Mouse (Mus musculus) neural tube, embryonic 11.5 days (tissue): ENCODE measurements around the gene Zfp428. TPM values are rescaled to one million over a fixed set of nuclear protein-coding genes. Genes with fewer than 3 reads are reported as not detected.

ENCODE experiments used
- ATAC-seq: fragments of 200-750 bp; cut with Nextera tagmentation; 2 replicates; pipeline ENCODE4 v1.8.0; 2017; ENCODE audit warnings: moderate number of reproducible peaks, mild to moderate bottlenecking, moderate TSS enrichment, moderate library complexity; ENCODE audit not compliant: insufficient read depth, low FRiP score, low TSS enrichment
- DNase-seq: peaks from one replicate; pipeline ENCODE4 v3.0.0-alpha.2; 2015; ENCODE audit warnings: low spot score
- H3K27ac ChIP-seq: fragments of 300-500 bp; sonication (generic); 2 replicates; pipeline ENCODE4 v1.5.1; 2014; ENCODE audit warnings: low read depth, mild to moderate bottlenecking, low read length
- H3K27me3 ChIP-seq: fragments of 300-500 bp; sonication (generic); 2 replicates; pipeline ENCODE4 v1.6.1; 2014; ENCODE audit warnings: mild to moderate bottlenecking, low read length, mixed read lengths; ENCODE audit not compliant: control insufficient read depth, insufficient read depth
- H3K36me3 ChIP-seq: fragments of 300-500 bp; sonication (generic); 2 replicates; pipeline ENCODE4 v1.6.1; 2014; ENCODE audit warnings: mild to moderate bottlenecking, low read length, moderate library complexity, mixed read lengths; ENCODE audit not compliant: control insufficient read depth, insufficient read depth
- H3K4me1 ChIP-seq: fragments of 300-500 bp; sonication (generic); 2 replicates; pipeline ENCODE4 v1.6.1; 2014; ENCODE audit warnings: low read length, mixed read lengths; ENCODE audit not compliant: control insufficient read depth, insufficient read depth
- H3K4me2 ChIP-seq: fragments of 300-500 bp; sonication (generic); 2 replicates; pipeline ENCODE4 v1.6.1; 2014; ENCODE audit warnings: low read depth, mild to moderate bottlenecking, moderate library complexity
- H3K4me3 ChIP-seq: fragments of 300-500 bp; sonication (generic); 2 replicates; pipeline ENCODE4 v1.5.1; 2014; ENCODE audit warnings: low read depth, low read length
- H3K9ac ChIP-seq: fragments of 300-500 bp; sonication (generic); 2 replicates; pipeline ENCODE4 v1.6.1; 2014; ENCODE audit warnings: mild to moderate bottlenecking, low read length
- H3K9me3 ChIP-seq: fragments of 300-500 bp; sonication (generic); 2 replicates; pipeline ENCODE4 v1.6.1; 2016; ENCODE audit warnings: low read length; ENCODE audit not compliant: control insufficient read depth
- WGBS: fragments of 180-500 bp; shearing (Covaris S2); extraction: QIAGEN DNeasy Blood & Tissue Kit; methylation state at CpG from one replicate; pipeline ENCODE4 v1.1.7; 2014; 5-methylcytosine and 5-hydroxymethylcytosine counted together
- polyA plus RNA-seq: library from polyadenylated mRNA; unstranded; fragments of >200 nt; fragmentation: Nextera tagmentation; extraction: Ambion mirVana; gene quantifications from 2 replicates; pipeline ENCODE4 v1.2.1, GENCODE M21; 2014

The Zfp428 gene
- polyA plus RNA-seq, 1 experiment from 2014 or later, result 69.2 TPM

DNA sequence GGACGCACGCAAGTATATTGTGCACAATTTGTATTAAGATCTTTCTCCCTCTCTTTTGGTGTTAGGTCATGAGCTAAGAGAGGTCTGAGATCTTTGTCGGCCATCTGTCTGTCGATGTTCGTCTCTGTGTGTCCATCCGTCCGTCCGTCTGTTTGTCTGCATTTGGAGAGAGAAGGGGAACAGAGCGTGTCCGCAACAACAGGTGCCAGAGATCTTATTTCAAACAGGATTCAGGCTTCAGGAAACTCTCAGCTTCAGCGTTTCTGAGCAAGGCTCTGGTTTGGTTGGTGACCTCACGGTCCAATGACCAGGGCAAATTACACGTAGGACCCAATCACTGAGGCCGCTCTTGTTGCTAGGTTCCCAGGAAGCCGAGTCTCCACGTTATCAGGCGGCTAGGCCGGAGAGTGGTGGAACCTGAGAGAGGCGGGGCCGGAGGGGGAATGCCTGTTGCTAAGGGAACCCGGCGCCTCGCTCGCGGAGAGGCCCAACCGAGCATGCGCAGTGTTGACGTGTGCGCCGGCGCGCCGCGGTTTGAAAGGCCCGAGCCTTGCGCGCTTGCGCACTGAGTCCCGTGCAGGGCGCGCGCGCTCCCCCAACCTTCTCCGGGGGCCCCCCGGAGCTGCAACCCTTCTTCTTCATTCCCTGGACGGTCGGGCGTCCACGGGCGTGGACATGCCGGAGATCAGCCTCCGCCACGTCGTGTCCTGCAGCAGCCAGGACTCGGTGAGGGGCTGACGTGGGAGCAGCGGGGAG lies 40.0 kb downstream of the Zfp428 start:
- under 1% methylated on average over 48 of the region's 57 CpGs for WGBS
- DNase-seq (peak; percentile 99), ATAC-seq (peak; percentile 96)

DNA sequence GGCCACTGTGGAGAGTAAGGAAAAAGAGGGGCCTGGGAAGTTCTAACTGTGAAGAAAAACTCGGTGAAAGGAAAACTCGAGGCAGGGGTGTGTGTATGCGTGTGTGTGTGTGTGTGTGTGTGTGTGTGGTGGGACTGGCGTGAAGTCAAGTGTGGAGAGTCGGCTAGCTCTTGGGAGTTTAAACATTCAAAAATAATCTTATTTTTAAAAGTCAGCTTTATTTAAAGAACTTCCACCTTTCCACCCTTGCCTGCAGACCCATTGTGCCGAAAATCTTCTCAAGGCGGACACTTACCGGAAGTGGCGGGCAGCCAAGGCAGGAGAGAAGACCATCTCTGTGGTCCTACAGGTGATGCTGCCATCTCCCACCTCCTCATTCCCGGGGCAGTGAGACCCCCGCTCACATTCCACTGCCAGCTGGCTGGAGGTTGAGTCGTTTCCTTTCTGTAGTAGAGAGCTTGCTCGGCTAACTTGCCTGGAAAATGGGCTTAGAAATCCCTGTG lies 40.8 kb downstream of the Zfp428 start:
- Histone ChIP-seq H3K36me3 (peaks cover 2% of the 10 kb centered on the region), H3K27ac (peak overlapping the region; percentile 42; the same call in 1 of the 2 replicates), H3K4me3 (peak overlapping the region; percentile 73), H3K4me2 (peak overlapping the region; percentile 42), H3K9me3 (no peaks in the 10 kb centered on the region), H3K9ac (peak overlapping the region; percentile 71), H3K27me3 (no peaks in the 10 kb centered on the region), H3K4me1 (0 out of 2 replicates have a peak, but pooled peaks cover 4% of the 10 kb centered on the region)
- 38% methylated on average over 13 of the region's 13 CpGs for WGBS
- ATAC-seq (peak; percentile 28; the same call in 1 of the 2 replicates), DNase-seq (no peak)

More for the DNA sequence above, 40.0 kb downstream of the Zfp428 start:
- Histone ChIP-seq H3K4me1 (0 out of 2 replicates have a peak, but pooled peaks cover 4% of the 10 kb centered on the region), H3K27ac (peak overlapping the region; percentile 42; the same call in 1 of the 2 replicates), H3K9me3 (no peaks in the 10 kb centered on the region), H3K36me3 (no peaks in the 10 kb centered on the region), H3K4me3 (peak overlapping the region; percentile 73), H3K27me3 (no peaks in the 10 kb centered on the region), H3K9ac (peak overlapping the region; percentile 71), H3K4me2 (peak overlapping the region; percentile 52)

DNA sequence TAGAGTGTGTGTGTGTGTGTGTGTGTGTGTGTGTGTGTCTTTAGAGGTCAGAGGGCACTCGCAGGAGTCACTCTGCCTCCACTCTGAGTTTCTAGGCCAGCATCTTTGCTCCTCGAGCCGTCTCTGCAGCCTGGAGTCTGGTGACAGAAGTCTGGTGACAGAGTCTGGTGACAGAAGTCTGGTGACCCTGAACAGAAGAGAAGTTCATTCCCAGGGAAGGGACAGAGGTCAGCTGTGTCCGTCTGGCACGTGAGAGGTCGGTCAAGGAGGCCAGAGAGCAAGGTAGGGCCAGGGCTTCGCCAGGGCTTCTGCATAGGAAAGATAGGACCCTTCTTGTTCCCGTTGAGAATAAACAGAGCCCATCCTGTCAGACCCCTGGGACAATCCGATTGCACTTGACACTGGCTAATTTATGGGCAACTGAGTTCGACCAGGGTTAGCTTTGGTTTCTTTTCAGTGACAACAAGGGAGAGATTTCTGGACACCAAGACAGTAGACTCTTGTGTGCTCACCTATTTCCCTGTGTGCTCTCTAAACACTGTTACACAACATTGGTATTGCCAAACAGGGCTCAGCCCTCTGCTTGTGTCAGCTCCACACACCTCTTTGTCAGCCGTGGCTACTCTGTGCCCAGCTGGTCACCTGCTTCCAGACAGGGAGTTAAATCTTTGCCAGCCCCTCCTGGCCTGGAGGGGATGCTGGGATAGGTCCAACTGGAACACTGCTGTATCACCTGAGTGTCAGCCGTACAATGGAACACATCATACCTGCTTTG lies 45.4 kb downstream of the Zfp428 start:
- ATAC-seq, result no peak
- 83% methylated on average over 12 of the region's 12 CpGs for WGBS

DNA sequence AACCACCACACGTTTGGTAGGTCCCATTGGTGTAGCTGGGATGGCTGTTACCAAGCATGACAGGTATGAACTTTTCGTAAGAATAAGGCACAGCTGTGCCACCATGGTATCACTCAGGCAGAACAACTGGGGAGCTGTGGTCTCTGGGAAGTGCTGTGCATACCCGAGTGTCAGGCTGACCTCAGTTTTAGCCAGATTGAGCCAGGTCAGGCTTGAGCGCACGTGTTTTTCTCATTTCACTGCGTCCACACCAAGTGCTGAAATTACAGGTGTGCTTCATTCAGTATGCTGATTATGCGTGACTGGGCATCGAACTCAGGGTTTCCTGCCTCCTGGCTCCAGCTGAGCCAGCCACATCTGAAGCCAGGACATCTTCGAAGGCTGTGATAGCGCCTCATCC lies 49.0 kb downstream of the Zfp428 start:
- ATAC-seq (no peak), DNase-seq (no peak)
- 96% methylated on average over 10 of the region's 10 CpGs for WGBS
- H3K36me3 ChIP-seq, result peaks cover 6% of the 10 kb centered on the region
- no peaks in the 10 kb centered on the region for H3K27me3 ChIP-seq
- no peak overlapping the region for H3K4me3 ChIP-seq
- H3K4me1 ChIP-seq, result no peaks in the 10 kb centered on the region
- H3K9ac ChIP-seq, result no peak overlapping the region
- H3K27ac ChIP-seq, result no peak overlapping the region
- H3K9me3 ChIP-seq, result no peaks in the 10 kb centered on the region
- no peak overlapping the region for H3K4me2 ChIP-seq

More for the DNA sequence above, 45.4 kb downstream of the Zfp428 start:
- Histone ChIP-seq H3K4me3 (no peak overlapping the region), H3K36me3 (peaks cover 6% of the 10 kb centered on the region), H3K4me2 (no peak overlapping the region), H3K4me1 (no peaks in the 10 kb centered on the region), H3K27me3 (no peaks in the 10 kb centered on the region), H3K9ac (no peak overlapping the region), H3K9me3 (no peaks in the 10 kb centered on the region), H3K27ac (no peak overlapping the region)
- DNase-seq, result no peak

DNA sequence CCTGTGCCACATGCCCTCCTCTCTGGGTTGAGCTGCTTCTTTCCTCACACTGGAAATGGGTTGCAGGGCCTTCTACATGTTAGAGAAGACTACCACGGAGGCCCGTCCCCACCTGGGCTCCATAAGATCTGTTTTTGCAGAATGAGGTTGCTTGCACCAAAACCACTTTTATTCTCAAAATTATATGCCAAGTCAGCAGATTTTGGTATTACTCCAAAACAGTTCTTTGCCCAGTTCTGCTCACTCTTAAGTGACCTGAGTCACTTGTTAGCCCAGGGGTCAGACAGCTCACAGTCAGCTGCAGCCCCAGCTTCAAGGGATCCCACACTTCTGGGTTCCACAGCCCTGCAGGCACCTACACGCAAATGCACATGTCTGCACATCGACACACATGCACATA lies 54.6 kb downstream of the Zfp428 start:
- no peaks in the 10 kb centered on the region for H3K9me3 ChIP-seq
- peaks cover 4% of the 10 kb centered on the region for H3K36me3 ChIP-seq
- no peak overlapping the region for H3K4me2 ChIP-seq
- WGBS, result 94% methylated on average over 4 of the region's 4 CpGs
- H3K4me1 ChIP-seq, result no peaks in the 10 kb centered on the region
- no peak for DNase-seq
- H3K9ac ChIP-seq, result no peak overlapping the region
- no peaks in the 10 kb centered on the region for H3K27me3 ChIP-seq
- H3K27ac ChIP-seq, result no peak overlapping the region
- no peak overlapping the region for H3K4me3 ChIP-seq
- no peak for ATAC-seq

DNA sequence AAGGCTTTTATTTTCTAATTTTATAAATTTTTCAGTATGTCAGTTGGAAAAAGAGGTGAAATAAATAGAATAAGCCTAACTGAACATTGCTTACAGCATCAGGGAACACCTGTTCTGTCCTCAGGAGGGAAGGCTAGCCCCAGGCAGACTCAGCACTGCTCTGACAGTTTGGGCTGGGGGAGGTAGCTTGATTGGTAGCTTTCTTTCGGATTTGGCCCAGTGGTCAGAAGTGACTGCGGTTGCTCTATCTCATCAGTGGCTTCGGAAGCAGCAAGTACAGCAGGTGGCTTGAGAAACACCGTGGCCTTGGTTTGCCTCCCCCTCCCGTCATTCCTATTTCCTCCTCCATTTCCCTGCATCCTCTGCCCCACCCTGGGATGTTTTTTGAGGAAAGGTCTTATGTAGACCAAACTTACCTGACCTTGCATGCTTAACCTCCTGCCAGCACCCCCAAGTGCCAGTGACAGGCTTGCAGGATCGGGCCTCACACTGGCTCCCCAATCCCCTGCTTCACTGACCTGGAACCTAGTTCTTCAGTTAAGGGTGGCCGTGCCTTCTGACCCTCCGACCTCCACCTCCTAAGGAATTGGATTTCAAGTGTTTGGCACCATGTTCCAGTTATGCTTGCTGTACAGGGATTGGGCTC lies 56.5 kb downstream of the Zfp428 start:
- Histone ChIP-seq H3K9ac (no peak overlapping the region), H3K4me3 (no peak overlapping the region), H3K9me3 (no peaks in the 10 kb centered on the region), H3K27me3 (no peaks in the 10 kb centered on the region), H3K36me3 (peaks cover 11% of the 10 kb centered on the region), H3K4me1 (no peaks in the 10 kb centered on the region), H3K27ac (no peak overlapping the region), H3K4me2 (no peak overlapping the region)
- 94% methylated on average over 8 of the region's 8 CpGs for WGBS
- DNase-seq (no peak), ATAC-seq (no peak)

DNA sequence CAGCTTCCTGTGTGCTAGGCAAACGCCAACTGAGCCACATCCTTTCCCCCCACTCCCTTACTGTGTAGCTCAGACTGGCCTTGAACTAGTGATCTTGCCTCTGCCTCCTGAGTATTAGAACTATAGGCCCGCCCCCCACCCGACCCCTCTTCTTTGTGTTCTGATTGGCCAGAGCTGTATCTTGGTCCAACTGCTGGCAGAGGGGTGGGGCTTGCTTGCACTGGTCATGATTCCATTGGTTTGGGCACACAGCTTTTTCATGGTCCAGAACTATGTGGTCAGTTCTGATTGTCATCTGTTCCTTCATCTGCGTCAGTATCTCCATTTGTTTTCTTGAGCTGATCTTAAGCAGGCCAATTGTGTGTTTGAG lies 57.0 kb downstream of the Zfp428 start:
- peaks cover 11% of the 10 kb centered on the region for H3K36me3 ChIP-seq
- WGBS, result 86% methylated on average over 4 of the region's 4 CpGs
- H3K4me1 ChIP-seq, result no peaks in the 10 kb centered on the region
- H3K27ac ChIP-seq, result no peak overlapping the region
- no peaks in the 10 kb centered on the region for H3K9me3 ChIP-seq
- DNase-seq (no peak), ATAC-seq (no peak)
- no peak overlapping the region for H3K4me2 ChIP-seq
- no peaks in the 10 kb centered on the region for H3K27me3 ChIP-seq
- H3K4me3 ChIP-seq, result no peak overlapping the region
- no peak overlapping the region for H3K9ac ChIP-seq

DNA sequence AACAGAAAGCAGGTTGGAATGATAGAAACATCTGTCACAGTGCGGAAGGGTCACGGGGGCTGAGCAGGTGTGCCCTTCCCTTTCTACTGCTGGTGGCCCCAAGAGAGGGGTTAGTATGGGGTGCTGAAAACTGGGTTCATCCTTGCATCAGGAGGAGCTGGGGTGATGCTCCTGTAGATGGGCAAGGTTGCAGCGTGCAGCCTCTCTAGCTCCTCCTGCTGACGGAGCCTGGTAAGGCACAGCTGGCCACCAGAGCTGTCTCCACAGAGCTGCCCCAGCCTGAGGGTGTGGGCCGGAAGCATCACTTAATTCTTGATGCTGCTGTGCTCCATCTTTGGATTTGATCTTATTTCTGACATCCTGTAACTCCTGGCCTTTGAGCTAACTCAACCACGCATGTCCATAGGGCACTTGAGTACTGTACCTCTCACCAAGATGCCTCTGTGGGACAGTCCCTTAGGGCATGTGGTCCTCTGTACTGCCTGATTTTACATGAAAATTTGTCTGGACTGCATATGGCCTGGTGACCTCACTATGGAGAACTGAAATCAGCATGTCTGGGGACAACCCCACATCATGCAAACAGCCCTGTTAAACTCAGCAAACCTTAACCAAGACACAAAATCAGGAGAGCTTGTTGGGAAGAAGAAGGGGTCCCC lies 57.9 kb downstream of the Zfp428 start:
- no peak overlapping the region for H3K27ac ChIP-seq
- 60% methylated on average over 6 of the region's 6 CpGs for WGBS
- H3K4me2 ChIP-seq, result no peak overlapping the region
- H3K9ac ChIP-seq, result no peak overlapping the region
- DNase-seq (peak; percentile 82), ATAC-seq (peak; percentile 58; the same call in 1 of the 2 replicates)
- no peak overlapping the region for H3K4me3 ChIP-seq
- H3K9me3 ChIP-seq, result no peaks in the 10 kb centered on the region
- no peaks in the 10 kb centered on the region for H3K27me3 ChIP-seq
- H3K4me1 ChIP-seq, result no peaks in the 10 kb centered on the region
- peaks cover 11% of the 10 kb centered on the region for H3K36me3 ChIP-seq
